Mouse (Mus musculus): ENCODE results near the gene Atp6v1fnb.

- TF ChIP-seq HCFC1 (IDR thresholded peaks at IDR 0.05; ENCODE audit: borderline replicate concordance, insufficient read depth, low read length): no peak
- no peak for TF ChIP-seq MAFK (IDR thresholded peaks at IDR 0.05; ENCODE audit: insufficient read depth, low read depth, low read length)
- TF ChIP-seq ZC3H11A (IDR thresholded peaks at IDR 0.05; ENCODE audit: borderline replicate concordance, low read depth, low read length): no peak
- no peak for TF ChIP-seq ZNF384 (IDR thresholded peaks at IDR 0.05; ENCODE audit: low read depth, low read length)
- TF ChIP-seq CHD2 (IDR thresholded peaks at IDR 0.05; ENCODE audit: low read depth, low read length): no peak
Observed at GRCm38 (mm10) chr6:29500177-29500576, 28.9 kb downstream of the Atp6v1fnb start.

All from ES-E14 (cell line).